Mouse (Mus musculus) C2C12 (cell line): Measurements from ENCODE around the gene Cnep1r1.

Experiments used
- CEBPB ChIP-seq: IDR thresholded peaks from one replicate; pipeline ENCODE4 v1.6.1; 2011; ENCODE audit warnings: low read depth, mild to moderate bottlenecking, control low read depth, moderate library complexity
- CTCF ChIP-seq: IDR thresholded peaks from one replicate; pipeline ENCODE4 v1.5.1; 2011; ENCODE audit not compliant: control insufficient read depth, insufficient read depth, insufficient read length
- FOSL1 ChIP-seq: IDR thresholded peaks from one replicate; pipeline ENCODE4 v1.8.0; 2011; ENCODE audit warnings: mild to moderate bottlenecking, low read length; ENCODE audit not compliant: poor library complexity, insufficient read depth, severe bottlenecking
- USF1 ChIP-seq: IDR thresholded peaks from one replicate; pipeline ENCODE4 v1.6.1; 2011; ENCODE audit warnings: low read depth, mild to moderate bottlenecking, control low read depth, moderate library complexity

- TF ChIP-seq USF1 = no peak
- no peak for TF ChIP-seq CTCF
- TF ChIP-seq CEBPB = no peak
- no peak for TF ChIP-seq FOSL1
These were observed 20.7 kb downstream of the Cnep1r1 start for GRCm38 (mm10) chr8:88139256-88139655.
